Mouse (Mus musculus) testis, adult 2 months (tissue): ENCODE data around the gene Trim25. TPM values are rescaled to one million over a fixed set of nuclear protein-coding genes. Genes with fewer than 3 reads are reported as not detected.
"Not testable (repeated sequence)": the region's sequence is repeated elsewhere in the genome, so short reads cannot be mapped to it uniquely, and the experiment has no call there.

Experiments
- H3K27ac ChIP-seq: fragments of 200-500 bp; 2 replicates; pipeline ENCODE4 v1.5.1; 2012; ENCODE audit warnings: low read depth, low read length; ENCODE audit not compliant: control insufficient read depth, insufficient read depth
- H3K27me3 ChIP-seq: fragments of 200-500 bp; 2 replicates; pipeline ENCODE4 v1.6.1; 2012; ENCODE audit warnings: mild to moderate bottlenecking, low read length, moderate library complexity; ENCODE audit not compliant: control insufficient read depth, insufficient read depth
- H3K36me3 ChIP-seq: fragments of 200-500 bp; 2 replicates; pipeline ENCODE4 v1.6.1; 2012; ENCODE audit warnings: mild to moderate bottlenecking, low read length; ENCODE audit not compliant: control insufficient read depth, insufficient read depth
- H3K4me1 ChIP-seq: fragments of 200-500 bp; 2 replicates; pipeline ENCODE4 v1.6.1; 2012; ENCODE audit warnings: low read length; ENCODE audit not compliant: control insufficient read depth, insufficient read depth
- H3K4me3 ChIP-seq: fragments of 200-500 bp; 2 replicates; pipeline ENCODE4 v1.5.1; 2012; ENCODE audit warnings: low read depth, mild to moderate bottlenecking, low read length, moderate library complexity, mixed read lengths; ENCODE audit not compliant: control insufficient read depth
- CTCF ChIP-seq: fragments of 200-500 bp; IDR thresholded peaks from 2 replicates; pipeline ENCODE4 v1.5.1; 2012; ENCODE audit warnings: low read depth, mild to moderate bottlenecking, inconsistent platforms, low read length, moderate library complexity; ENCODE audit not compliant: control insufficient read depth, insufficient read depth, insufficient replicate concordance
- POLR2A ChIP-seq: fragments of 200-500 bp; IDR thresholded peaks from 2 replicates; pipeline ENCODE4 v1.6.1; 2012; ENCODE audit warnings: low read depth, mild to moderate bottlenecking, inconsistent platforms, low read length, moderate library complexity; ENCODE audit not compliant: control insufficient read depth
- polyA plus RNA-seq: library from polyadenylated mRNA; depleted of rRNA; stranded (reverse); fragments of >200 nt; gene quantifications from 2 replicates; pipeline ENCODE4 v1.2.3, GENCODE M21; 2012

Trim25 gene
- polyA plus RNA-seq, 1 experiment = 4.3 TPM

DNA sequence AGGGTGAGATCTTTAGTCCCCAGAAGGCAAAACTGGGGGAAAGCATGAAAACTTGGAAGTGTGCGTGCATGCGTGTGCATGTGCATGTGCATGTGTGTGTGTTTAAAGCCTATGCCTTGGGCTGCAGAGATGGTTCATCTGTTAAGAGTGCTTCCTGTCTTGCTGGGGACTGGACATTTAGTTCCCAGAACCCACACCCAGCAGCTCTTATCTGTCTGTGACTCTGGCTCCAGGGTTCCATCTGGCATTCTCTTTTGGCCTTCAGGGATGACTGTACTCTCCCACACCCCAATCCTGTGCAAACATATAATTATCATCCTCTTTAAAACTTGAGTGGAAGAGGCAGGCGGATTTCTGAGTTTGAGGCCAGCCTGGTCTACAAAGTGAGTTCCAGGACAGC, 26.9 kb downstream of the Trim25 start:
- Histone ChIP-seq H3K4me1 (peaks cover under 1% of the 10 kb centered on the region; the same call in 1 of the 2 replicates), H3K36me3 (no peaks in the 10 kb centered on the region), H3K27ac (no peak overlapping the region), H3K4me3 (no peak overlapping the region), H3K27me3 (no peaks in the 10 kb centered on the region)
- TF ChIP-seq POLR2A = no peak
- TF ChIP-seq CTCF = no peak

DNA sequence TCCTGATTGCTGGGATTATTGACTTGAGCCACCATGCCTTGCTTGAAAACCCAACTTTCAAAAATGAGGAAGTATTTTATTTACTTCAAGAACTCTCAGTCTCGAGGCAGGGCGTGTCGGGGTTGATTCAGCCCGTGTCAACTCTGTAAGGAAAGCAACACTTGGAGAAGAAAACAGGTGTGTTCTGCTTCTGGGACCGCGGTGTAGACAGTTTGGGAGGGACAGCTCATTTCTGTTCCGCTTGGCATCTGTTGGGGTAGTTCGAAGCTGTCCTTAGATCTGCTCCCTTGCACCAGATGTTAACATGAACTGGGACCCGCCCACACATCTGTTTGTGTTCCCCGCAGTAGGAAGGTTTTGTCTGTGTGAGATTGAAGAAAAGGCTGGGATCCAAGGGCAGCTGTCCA, 28.8 kb downstream of the Trim25 start:
- TF ChIP-seq POLR2A = no peak
- TF ChIP-seq CTCF = no peak
- H3K4me1 ChIP-seq = no peaks in the 10 kb centered on the region
- peak overlapping the region; percentile 44; the same call in 1 of the 2 replicates for H3K27ac ChIP-seq
- no peak overlapping the region for H3K4me3 ChIP-seq
- H3K36me3 ChIP-seq = no peaks in the 10 kb centered on the region
- no peaks in the 10 kb centered on the region for H3K27me3 ChIP-seq

DNA sequence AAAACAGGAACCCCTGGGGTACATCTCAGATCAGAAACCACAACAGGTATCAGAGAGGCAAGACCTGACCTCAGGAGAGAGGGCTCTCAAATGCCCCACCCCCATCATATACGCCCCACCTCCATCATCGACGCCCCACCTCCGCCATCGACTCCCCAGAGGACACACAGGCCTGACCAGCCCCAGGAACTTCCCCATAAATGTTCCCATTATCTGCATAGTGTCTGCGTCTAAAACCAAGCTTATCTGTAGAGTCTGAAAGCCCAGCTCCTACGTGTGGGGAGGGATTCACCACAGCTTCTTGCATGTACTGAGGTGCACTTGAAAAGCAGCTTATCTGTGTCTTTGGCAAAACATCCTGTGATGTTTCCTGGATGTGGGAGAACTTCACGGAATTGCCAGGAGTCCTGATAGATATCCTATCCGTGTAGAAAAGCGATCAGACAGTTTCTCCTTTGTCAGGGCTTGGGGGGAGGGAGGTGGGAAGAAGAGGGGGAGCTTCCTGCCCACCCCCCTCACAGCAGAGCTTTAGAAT, 29.8 kb downstream of the Trim25 start:
- Histone ChIP-seq H3K36me3 (no peaks in the 10 kb centered on the region), H3K27me3 (no peaks in the 10 kb centered on the region), H3K27ac (peak overlapping the region; percentile 12; the same call in 1 of the 2 replicates), H3K4me3 (no peak overlapping the region), H3K4me1 (no peaks in the 10 kb centered on the region)
- TF ChIP-seq POLR2A = no peak
- no peak for TF ChIP-seq CTCF

DNA sequence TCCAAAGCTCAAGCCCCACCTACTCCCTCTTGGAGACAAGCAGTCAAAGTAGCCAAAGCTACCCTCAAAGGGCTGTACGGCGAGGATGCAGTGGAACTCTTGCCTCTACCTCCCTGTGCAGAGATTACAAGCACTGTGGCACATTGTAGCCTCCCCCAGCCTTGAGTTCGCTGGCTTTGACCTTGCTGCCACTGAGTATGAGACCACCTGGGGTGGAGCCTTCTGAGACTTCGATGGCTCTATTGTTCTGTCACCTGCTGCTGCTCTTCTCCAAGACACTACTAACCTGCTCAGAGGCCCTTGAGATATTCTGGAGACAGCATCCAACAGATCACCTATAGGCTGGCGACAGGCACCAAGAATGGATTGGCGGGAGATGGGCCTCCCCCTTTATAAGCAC, 31.4 kb downstream of the Trim25 start:
- Histone ChIP-seq H3K4me1 (no peaks in the 10 kb centered on the region), H3K27ac (no peak overlapping the region), H3K27me3 (no peaks in the 10 kb centered on the region), H3K4me3 (no peak overlapping the region), H3K36me3 (no peaks in the 10 kb centered on the region)
- no peak for TF ChIP-seq POLR2A

DNA sequence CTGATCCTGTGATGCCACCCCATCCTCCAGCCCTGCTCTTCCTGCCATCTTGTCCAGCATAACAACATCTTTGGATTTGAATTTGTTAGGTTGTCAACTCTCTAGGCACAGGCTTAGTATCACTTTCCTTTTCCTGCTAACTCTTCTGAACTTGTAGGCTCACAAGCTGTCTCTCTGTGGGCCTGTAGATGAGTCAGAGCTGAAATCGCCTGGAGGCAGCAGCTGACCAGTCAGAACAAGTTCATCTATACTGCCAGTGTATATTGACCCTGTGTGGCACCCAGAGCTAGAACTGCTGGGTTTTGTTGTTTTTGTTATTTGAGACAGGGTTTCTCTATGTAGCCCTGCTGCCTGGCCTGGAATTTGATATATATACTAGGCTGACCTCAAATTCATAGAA, 32.0 kb downstream of the Trim25 start:
- TF ChIP-seq POLR2A = no peak
- TF ChIP-seq CTCF = no peak
- Histone ChIP-seq H3K4me3 (no peak overlapping the region), H3K36me3 (no peaks in the 10 kb centered on the region), H3K27me3 (no peaks in the 10 kb centered on the region), H3K4me1 (no peaks in the 10 kb centered on the region), H3K27ac (no peak overlapping the region)

DNA sequence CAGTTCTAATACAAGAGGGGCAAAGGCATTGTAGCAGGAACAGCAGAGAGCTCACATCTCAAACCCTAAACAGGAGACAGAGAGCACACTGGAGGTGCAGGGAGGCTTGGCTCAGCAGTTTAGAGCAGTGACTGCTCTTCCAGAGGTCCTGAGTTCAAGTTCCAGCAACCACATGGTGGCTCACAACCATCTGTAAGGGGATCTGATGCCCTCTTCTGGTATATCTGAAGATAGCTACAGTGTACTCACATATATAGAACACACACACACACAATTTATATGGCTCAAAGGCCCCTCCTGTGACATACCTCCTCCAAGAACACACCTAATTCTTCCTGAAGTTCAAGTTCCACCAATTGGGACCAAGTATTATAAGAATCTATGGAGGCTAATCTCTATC, 35.4 kb downstream of the Trim25 start:
- Histone ChIP-seq H3K4me1 (no peaks in the 10 kb centered on the region), H3K36me3 (no peaks in the 10 kb centered on the region), H3K27ac (no peak overlapping the region), H3K27me3 (no peaks in the 10 kb centered on the region), H3K4me3 (no peak overlapping the region)
- TF ChIP-seq CTCF = no peak
- TF ChIP-seq POLR2A = no peak

DNA sequence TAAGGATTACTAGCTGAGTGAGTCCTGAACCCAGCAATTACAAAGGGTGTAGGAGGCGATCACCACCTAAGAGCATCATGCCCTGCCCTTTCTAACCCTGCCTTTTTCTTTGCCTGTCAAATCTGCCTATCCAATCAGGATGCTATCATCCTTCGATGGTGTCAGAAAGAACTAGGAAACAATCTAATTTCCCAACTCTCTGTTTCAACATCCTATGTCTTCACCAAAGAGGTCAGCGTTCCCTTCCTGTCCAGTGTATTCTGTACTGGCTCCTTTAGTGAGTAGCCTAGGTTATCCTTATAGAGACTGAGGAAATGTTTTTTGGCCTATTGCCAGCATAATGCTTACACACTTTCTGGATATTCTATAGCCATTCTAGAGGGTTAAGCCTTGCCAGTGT, 36.4 kb downstream of the Trim25 start:
- Histone ChIP-seq H3K4me1 (no peaks in the 10 kb centered on the region), H3K27me3 (no peaks in the 10 kb centered on the region), H3K36me3 (peaks cover 2% of the 10 kb centered on the region; the same call in 1 of the 2 replicates), H3K27ac (no peak overlapping the region), H3K4me3 (no peak overlapping the region)
- TF ChIP-seq CTCF (no peak), POLR2A (no peak)

DNA sequence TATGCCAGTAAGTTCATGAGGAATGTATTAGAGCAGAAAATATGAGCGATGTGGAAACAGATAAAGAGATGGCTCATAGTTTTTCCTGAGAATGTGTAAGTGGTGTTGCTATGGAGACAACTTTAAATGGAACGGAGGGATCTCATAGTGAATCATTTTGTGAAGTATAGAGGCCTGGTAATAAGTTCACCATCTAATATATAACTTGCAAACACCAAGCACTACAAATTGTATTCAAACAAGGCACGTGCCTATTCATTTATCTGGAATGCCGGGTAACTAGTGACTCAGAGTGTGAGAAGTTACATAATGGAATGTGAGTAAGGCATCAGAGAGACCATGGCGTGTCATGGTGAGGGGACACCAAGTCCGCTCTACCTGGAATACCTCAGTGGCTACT, 39.3 kb downstream of the Trim25 start:
- Histone ChIP-seq H3K4me3 (no peak overlapping the region), H3K36me3 (peaks cover 5% of the 10 kb centered on the region; the same call in 1 of the 2 replicates), H3K27me3 (no peaks in the 10 kb centered on the region), H3K4me1 (no peaks in the 10 kb centered on the region), H3K27ac (no peak overlapping the region)
- TF ChIP-seq POLR2A = no peak
- TF ChIP-seq CTCF = no peak

DNA sequence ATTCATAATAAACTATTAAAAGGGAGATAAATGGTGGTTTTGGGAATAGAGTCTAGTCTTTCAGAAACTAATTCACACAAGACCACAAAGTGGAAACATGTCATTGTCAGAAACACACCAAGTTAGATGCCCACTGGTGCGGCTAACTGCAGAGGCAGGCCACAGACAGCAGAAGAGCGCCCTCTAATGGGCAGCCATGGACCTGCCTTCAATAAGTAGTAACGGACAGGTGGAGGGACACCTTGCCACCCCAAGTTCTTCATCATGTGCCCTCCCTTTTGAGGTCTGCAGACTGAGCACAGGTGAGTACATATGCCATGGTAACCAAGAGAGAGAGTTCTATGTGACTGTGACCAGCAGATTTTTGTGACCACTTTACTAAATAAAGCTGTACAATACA, 40.1 kb downstream of the Trim25 start:
- TF ChIP-seq POLR2A (no peak), CTCF (peak; percentile 91)
- H3K27ac ChIP-seq = no peak overlapping the region
- H3K27me3 ChIP-seq = no peaks in the 10 kb centered on the region
- H3K4me3 ChIP-seq = no peak overlapping the region
- H3K4me1 ChIP-seq = no peaks in the 10 kb centered on the region
- peaks cover 5% of the 10 kb centered on the region; the same call in 1 of the 2 replicates for H3K36me3 ChIP-seq

DNA sequence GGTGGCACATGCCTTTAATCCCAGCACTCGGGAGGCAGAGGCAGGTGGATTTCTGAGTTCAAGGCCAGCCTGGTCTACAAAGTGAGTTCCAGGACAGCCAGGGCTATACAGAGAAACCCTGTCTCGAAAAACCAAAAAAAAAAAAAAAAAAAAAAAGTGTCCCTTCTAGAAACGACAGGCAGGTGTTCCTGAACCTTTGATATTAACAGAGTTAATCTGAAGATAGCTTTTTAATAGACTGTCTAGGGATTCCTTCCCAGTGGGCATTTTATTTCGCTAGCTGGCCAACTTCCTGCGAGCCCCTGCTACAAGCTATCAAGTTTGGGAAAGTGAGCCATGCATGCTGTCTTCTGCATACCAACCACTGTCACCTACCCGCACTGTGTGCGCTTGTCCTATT, 41.9 kb downstream of the Trim25 start:
- H3K27ac ChIP-seq, H3K27me3 ChIP-seq, H3K4me1 ChIP-seq, H3K4me3 ChIP-seq, H3K36me3 ChIP-seq: not testable (repeated sequence)
